Mouse (Mus musculus) lung, embryonic 15.5 days (tissue): ENCODE data around the gene Rps12. TPM values are rescaled to one million over a fixed set of nuclear protein-coding genes. Genes with fewer than 3 reads are reported as not detected.
A peak's percentile ranks its signal among the peaks of the same experiment; 100 is the strongest.

Source experiments
- ATAC-seq: fragments of 200-750 bp; cut with Nextera tagmentation; 2 replicates; pipeline ENCODE4 v1.8.0; 2017; ENCODE audit warnings: moderate number of reproducible peaks, borderline replicate concordance; ENCODE audit not compliant: low FRiP score, low TSS enrichment; ENCODE audit errors: extremely low read depth
- H3K27ac ChIP-seq: fragments of 300-500 bp; sonication (generic); 2 replicates; pipeline ENCODE4 v1.5.1; 2015; ENCODE audit warnings: moderate library complexity, mild to moderate bottlenecking, inconsistent platforms
- H3K27me3 ChIP-seq: fragments of 300-500 bp; sonication (generic); 2 replicates; pipeline ENCODE4 v1.6.1; 2015; ENCODE audit warnings: inconsistent platforms
- H3K36me3 ChIP-seq: fragments of 300-500 bp; sonication (generic); 2 replicates; pipeline ENCODE4 v1.6.1; 2015; ENCODE audit warnings: inconsistent platforms
- H3K4me1 ChIP-seq: fragments of 300-500 bp; sonication (generic); 2 replicates; pipeline ENCODE4 v1.6.1; 2015; ENCODE audit warnings: inconsistent platforms
- H3K4me2 ChIP-seq: fragments of 300-500 bp; sonication (generic); 2 replicates; pipeline ENCODE4 v1.6.1; 2015; ENCODE audit warnings: inconsistent platforms, mild to moderate bottlenecking, moderate library complexity
- H3K4me3 ChIP-seq: fragments of 300-500 bp; sonication (generic); 2 replicates; pipeline ENCODE4 v1.5.1; 2015; ENCODE audit warnings: mild to moderate bottlenecking, inconsistent platforms
- H3K9ac ChIP-seq: fragments of 300-500 bp; sonication (generic); 2 replicates; pipeline ENCODE4 v1.6.1; 2015; ENCODE audit warnings: inconsistent platforms
- H3K9me3 ChIP-seq: fragments of 300-500 bp; sonication (generic); 2 replicates; pipeline ENCODE4 v1.6.1; 2016; ENCODE audit warnings: inconsistent platforms
- WGBS: fragments of 180-500 bp; shearing (Covaris S2); methylation state at CpG from one replicate; pipeline ENCODE4 v1.1.7; 2015; 5-methylcytosine and 5-hydroxymethylcytosine counted together
- polyA plus RNA-seq: library from polyadenylated mRNA; unstranded; fragments of >200 nt; fragmentation: Nextera tagmentation; extraction: Ambion mirVana; gene quantifications from 2 replicates; pipeline ENCODE4 v1.2.1, GENCODE M21; 2015

The Rps12 gene
- polyA plus RNA-seq, result 166 and 180 TPM in 2 replicates

- Histone ChIP-seq H3K9me3 (no peaks in the 10 kb centered on the region), H3K4me1 (peaks cover 31% of the 10 kb centered on the region), H3K4me2 (peak within 1 kb of the TSS; percentile 80), H3K36me3 (peaks cover 36% of the 10 kb centered on the region), H3K27me3 (no peaks in the 10 kb centered on the region), H3K27ac (peak within 1 kb of the TSS; percentile 80), H3K4me3 (peak within 1 kb of the TSS; percentile 78), H3K9ac (peak within 1 kb of the TSS; percentile 89)
- under 1% methylated on average over 51 of the region's 51 CpGs for WGBS
- peak; percentile 97 for ATAC-seq
These were observed at the start of gene Rps12 for GRCm38 (mm10) chr10:23787062-23787821. Gene Rps12, minus strand, starts transcription at chr10:23787275.

GRCm38 (mm10) chr10:23836003-23836964 lies 49.2 kb upstream of the Rps12 start:
- no peaks in the 10 kb centered on the region for H3K36me3 ChIP-seq
- 55% methylated on average over 9 of the region's 9 CpGs for whole genome bisulfite sequencing
- H3K27me3 ChIP-seq, result no peaks in the 10 kb centered on the region
- H3K27ac ChIP-seq, result no peak overlapping the region
- no peak overlapping the region for H3K9ac ChIP-seq
- no peak overlapping the region for H3K4me3 ChIP-seq
- H3K4me2 ChIP-seq, result no peak overlapping the region
- ATAC-seq, result no peak
- no peaks in the 10 kb centered on the region for H3K9me3 ChIP-seq
- H3K4me1 ChIP-seq, result no peaks in the 10 kb centered on the region

- H3K27me3 ChIP-seq, result no peaks in the 10 kb centered on the region
- H3K36me3 ChIP-seq, result peaks cover 48% of the 10 kb centered on the region
- no peak overlapping the region for H3K4me2 ChIP-seq
- H3K27ac ChIP-seq, result no peak overlapping the region
- H3K4me3 ChIP-seq, result no peak overlapping the region
- WGBS, result 77% methylated on average over 7 of the region's 7 CpGs
- no peak for ATAC-seq
- H3K9ac ChIP-seq, result no peak overlapping the region
- no peaks in the 10 kb centered on the region for H3K4me1 ChIP-seq
- no peaks in the 10 kb centered on the region for H3K9me3 ChIP-seq
These were observed 39.4 kb upstream of the Rps12 start for GRCm38 (mm10) chr10:23826516-23826915.

- WGBS, result 83% methylated on average over 7 of the region's 7 CpGs
These were observed 29.2 kb upstream of the Rps12 start for GRCm38 (mm10) chr10:23816241-23816640.

DNA sequence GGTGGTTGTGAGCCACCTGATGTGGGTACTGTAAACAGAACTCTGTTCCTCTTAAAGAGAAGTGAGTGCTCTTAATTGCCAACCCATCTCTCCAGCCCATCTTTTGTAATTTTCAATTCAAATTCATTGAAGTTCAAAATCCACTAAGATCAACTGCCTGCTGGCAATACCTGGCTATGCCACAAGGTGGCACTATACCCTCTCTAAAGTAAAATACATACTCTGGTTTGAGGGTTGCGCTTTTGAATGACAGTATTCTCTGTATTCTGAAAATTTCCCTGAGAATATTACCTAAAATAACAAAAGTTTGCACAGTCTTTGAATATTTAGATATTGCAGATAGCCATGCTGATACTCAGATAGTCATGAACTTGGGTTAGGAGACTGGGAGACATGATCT lies 28.1 kb upstream of the Rps12 start:
- H3K27me3 ChIP-seq, result no peaks in the 10 kb centered on the region
- ATAC-seq, result no peak
- H3K27ac ChIP-seq, result no peak overlapping the region
- H3K4me1 ChIP-seq, result no peaks in the 10 kb centered on the region
- WGBS, result 15% methylated on average over 1 of the region's 1 CpGs
- peaks cover 22% of the 10 kb centered on the region for H3K36me3 ChIP-seq
- no peak overlapping the region for H3K9ac ChIP-seq
- no peak overlapping the region for H3K4me2 ChIP-seq
- no peak overlapping the region for H3K4me3 ChIP-seq
- H3K9me3 ChIP-seq, result no peaks in the 10 kb centered on the region

More at GRCm38 (mm10) chr10:23816241-23816640, 29.2 kb upstream of the Rps12 start:
- Histone ChIP-seq H3K4me2 (no peak overlapping the region), H3K27me3 (no peaks in the 10 kb centered on the region), H3K9me3 (no peaks in the 10 kb centered on the region), H3K4me3 (no peak overlapping the region), H3K9ac (no peak overlapping the region), H3K27ac (no peak overlapping the region), H3K4me1 (no peaks in the 10 kb centered on the region), H3K36me3 (peaks cover 23% of the 10 kb centered on the region)
- ATAC-seq, result no peak

- Histone ChIP-seq H3K27me3 (no peaks in the 10 kb centered on the region), H3K36me3 (peaks cover 13% of the 10 kb centered on the region; the same call in 1 of the 2 replicates), H3K27ac (no peak overlapping the region), H3K9me3 (no peaks in the 10 kb centered on the region), H3K4me1 (no peaks in the 10 kb centered on the region), H3K9ac (no peak overlapping the region), H3K4me3 (no peak overlapping the region), H3K4me2 (no peak overlapping the region)
- no peak for ATAC-seq
- WGBS, result 67% methylated on average over 11 of the region's 11 CpGs
These were observed 26.0 kb upstream of the Rps12 start for GRCm38 (mm10) chr10:23812852-23813766.

DNA sequence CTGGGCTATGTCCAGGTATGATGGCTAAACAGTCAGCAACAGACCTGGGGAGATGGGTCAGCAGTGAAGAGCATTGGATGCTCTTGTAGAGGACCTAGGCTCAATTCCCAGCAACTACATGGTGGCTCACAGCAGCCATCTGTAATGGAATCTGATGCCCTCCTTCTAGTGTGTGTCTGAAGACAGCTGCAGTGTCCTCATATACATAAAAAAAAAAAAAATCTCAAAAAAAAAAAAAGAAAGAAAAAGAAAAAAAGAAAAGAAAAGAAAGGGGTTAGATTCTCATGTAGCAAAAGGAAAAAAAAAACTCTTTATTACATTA lies 25.3 kb upstream of the Rps12 start:
- no peaks in the 10 kb centered on the region for H3K9me3 ChIP-seq
- no peak overlapping the region for H3K4me2 ChIP-seq
- no peak overlapping the region for H3K9ac ChIP-seq
- no peak for ATAC-seq
- no peak overlapping the region for H3K27ac ChIP-seq
- H3K36me3 ChIP-seq, result peaks cover 14% of the 10 kb centered on the region; the same call in 1 of the 2 replicates
- no peaks in the 10 kb centered on the region for H3K27me3 ChIP-seq
- no peaks in the 10 kb centered on the region for H3K4me1 ChIP-seq
- no peak overlapping the region for H3K4me3 ChIP-seq

DNA sequence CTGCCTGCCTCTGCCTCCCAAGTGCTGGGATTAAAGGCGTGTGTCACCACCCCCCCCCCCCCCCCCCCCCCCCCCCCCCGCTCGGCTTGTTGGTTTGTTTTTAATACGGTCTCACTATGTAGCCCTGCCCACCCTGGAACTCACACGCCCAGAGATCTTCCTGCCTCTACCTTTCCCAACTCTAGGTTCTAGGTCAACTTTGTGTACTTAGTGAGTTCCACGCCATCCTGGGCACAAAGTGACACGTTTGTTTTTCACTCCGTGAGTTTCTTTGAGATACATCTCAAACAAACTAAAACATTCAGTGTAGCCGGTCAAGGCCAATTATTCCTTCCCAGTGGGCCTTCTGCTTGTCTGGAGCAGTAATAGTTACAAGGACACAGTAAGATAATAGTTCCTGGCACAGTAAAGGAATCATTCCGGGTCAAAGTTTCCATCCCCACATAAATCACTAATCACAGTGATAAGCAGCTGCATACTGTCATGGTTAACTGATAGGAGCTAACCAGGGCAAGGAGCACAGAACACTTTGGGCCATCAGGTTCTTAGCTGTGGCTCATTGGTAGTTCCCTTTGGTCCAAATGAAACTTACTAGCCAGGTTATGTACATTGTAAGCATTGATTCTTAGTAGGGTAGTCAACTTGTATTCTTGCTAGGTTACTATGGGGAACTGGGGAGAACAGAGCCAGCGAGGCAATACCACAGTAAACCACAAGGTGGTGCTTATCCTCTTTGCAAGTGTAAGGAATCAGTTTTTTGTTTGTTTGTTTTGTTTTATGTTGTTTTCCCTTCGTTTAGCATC lies 24.8 kb upstream of the Rps12 start:
- Histone ChIP-seq H3K27me3 (no peaks in the 10 kb centered on the region), H3K27ac (no peak overlapping the region), H3K9me3 (no peaks in the 10 kb centered on the region), H3K9ac (no peak overlapping the region), H3K4me2 (no peak overlapping the region), H3K4me3 (no peak overlapping the region), H3K4me1 (no peaks in the 10 kb centered on the region), H3K36me3 (peaks cover 14% of the 10 kb centered on the region; the same call in 1 of the 2 replicates)
- no peak for ATAC-seq
- WGBS, result 55% methylated on average over 8 of the region's 12 CpGs

- Histone ChIP-seq H3K36me3 (peaks cover 45% of the 10 kb centered on the region), H3K9me3 (no peaks in the 10 kb centered on the region), H3K27ac (no peak overlapping the region), H3K4me2 (no peak overlapping the region), H3K4me3 (no peak overlapping the region), H3K9ac (no peak overlapping the region), H3K4me1 (no peaks in the 10 kb centered on the region), H3K27me3 (no peaks in the 10 kb centered on the region)
- no peak for ATAC-seq
- WGBS, result 33% methylated on average over 4 of the region's 4 CpGs
These were observed 19.1 kb upstream of the Rps12 start for GRCm38 (mm10) chr10:23806201-23806600.

GRCm38 (mm10) chr10:23804665-23805064 lies 17.6 kb upstream of the Rps12 start:
- 0 out of 2 replicates have a peak, but pooled peaks cover 4% of the 10 kb centered on the region for H3K4me1 ChIP-seq
- H3K9me3 ChIP-seq, result no peaks in the 10 kb centered on the region
- 88% methylated on average over 3 of the region's 3 CpGs for WGBS
- H3K36me3 ChIP-seq, result peaks cover 52% of the 10 kb centered on the region
- no peak overlapping the region for H3K27ac ChIP-seq
- H3K27me3 ChIP-seq, result no peaks in the 10 kb centered on the region
- H3K4me2 ChIP-seq, result no peak overlapping the region
- no peak overlapping the region for H3K9ac ChIP-seq
- no peak for ATAC-seq
- H3K4me3 ChIP-seq, result no peak overlapping the region

DNA sequence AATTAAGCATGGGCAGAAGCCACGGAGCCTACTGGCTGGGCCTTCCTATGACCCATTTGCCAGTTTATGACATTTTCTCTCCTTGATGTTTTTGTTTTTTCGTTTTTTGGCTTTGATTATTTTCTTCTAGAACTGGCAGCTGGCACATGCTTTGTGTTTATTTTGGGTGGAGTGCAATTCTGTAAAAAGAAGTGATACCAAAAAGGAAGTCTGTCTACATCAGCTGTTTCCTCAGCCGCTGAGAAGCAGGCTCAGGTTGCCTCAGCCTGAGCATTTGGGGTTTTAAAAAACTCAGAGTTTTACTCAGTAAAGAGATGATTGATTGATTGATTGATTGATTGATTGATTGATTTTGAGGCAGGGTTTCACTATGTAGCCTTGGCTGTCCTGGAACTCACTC lies 15.8 kb upstream of the Rps12 start:
- Histone ChIP-seq H3K27me3 (no peaks in the 10 kb centered on the region), H3K36me3 (peaks cover 49% of the 10 kb centered on the region), H3K9me3 (no peaks in the 10 kb centered on the region), H3K4me1 (peaks cover 9% of the 10 kb centered on the region; the same call in 1 of the 2 replicates), H3K27ac (no peak overlapping the region), H3K4me3 (no peak overlapping the region), H3K4me2 (no peak overlapping the region), H3K9ac (no peak overlapping the region)
- ATAC-seq, result no peak
- 44% methylated on average over 3 of the region's 3 CpGs for WGBS
